Mouse (Mus musculus) neural tube, embryonic 15.5 days (tissue): Measurements from ENCODE around the gene Hdac5. TPM values are rescaled to one million over a fixed set of nuclear protein-coding genes. Genes with fewer than 3 reads are reported as not detected.

Experiments
- ATAC-seq: fragments of 200-750 bp; cut with Nextera tagmentation; 2 replicates; pipeline ENCODE4 v1.8.0; 2017; ENCODE audit warnings: mild to moderate bottlenecking, moderate TSS enrichment, moderate library complexity; ENCODE audit not compliant: low FRiP score
- H3K27ac ChIP-seq: fragments of 300-500 bp; sonication (generic); replicated peaks from 2 replicates; pipeline ENCODE4 v1.5.1; 2015; ENCODE audit warnings: mild to moderate bottlenecking, inconsistent platforms
- H3K27me3 ChIP-seq: fragments of 300-500 bp; sonication (generic); replicated peaks from 2 replicates; pipeline ENCODE4 v1.6.1; 2015; ENCODE audit warnings: inconsistent platforms
- H3K36me3 ChIP-seq: fragments of 300-500 bp; sonication (generic); 2 replicates; pipeline ENCODE4 v1.6.1; 2015; ENCODE audit warnings: inconsistent platforms
- H3K4me1 ChIP-seq: fragments of 300-500 bp; sonication (generic); 2 replicates; pipeline ENCODE4 v1.6.1; 2015; ENCODE audit warnings: inconsistent platforms
- H3K4me2 ChIP-seq: fragments of 300-500 bp; sonication (generic); 2 replicates; pipeline ENCODE4 v1.6.1; 2015; ENCODE audit warnings: inconsistent platforms, mild to moderate bottlenecking, moderate library complexity
- H3K4me3 ChIP-seq: fragments of 300-500 bp; sonication (generic); replicated peaks from 2 replicates; pipeline ENCODE4 v1.5.1; 2015; ENCODE audit warnings: mild to moderate bottlenecking, inconsistent platforms
- H3K9ac ChIP-seq: fragments of 300-500 bp; sonication (generic); replicated peaks from 2 replicates; pipeline ENCODE4 v1.6.1; 2015; ENCODE audit warnings: mild to moderate bottlenecking, inconsistent platforms
- H3K9me3 ChIP-seq: fragments of 300-500 bp; sonication (generic); replicated peaks from 2 replicates; pipeline ENCODE4 v1.6.1; 2016; ENCODE audit warnings: inconsistent platforms
- WGBS: fragments of 180-500 bp; shearing (Covaris S2); methylation state at CpG from one replicate; pipeline ENCODE4 v1.1.7; 2015; ENCODE audit warnings: mixed read lengths; 5-methylcytosine and 5-hydroxymethylcytosine counted together
- polyA plus RNA-seq: library from polyadenylated mRNA; unstranded; fragments of >200 nt; fragmentation: Nextera tagmentation; extraction: Ambion mirVana; gene quantifications from 2 replicates; pipeline ENCODE4 v1.2.1, GENCODE M21; 2015

Gene Hdac5
- 74.0 and 77.4 TPM in 2 replicates for polyA plus RNA-seq

- ATAC-seq, result peak; percentile 89
- no peaks in the 10 kb centered on the region for H3K27me3 ChIP-seq
- no peaks in the 10 kb centered on the region for H3K36me3 ChIP-seq
- H3K9ac ChIP-seq, result peak within 1 kb of the TSS; percentile 87
- H3K4me2 ChIP-seq, result peak within 1 kb of the TSS; percentile 62
- peak within 1 kb of the TSS; percentile 96 for H3K27ac ChIP-seq
- H3K4me3 ChIP-seq, result peak within 1 kb of the TSS; percentile 82
- H3K4me1 ChIP-seq, result peaks cover 45% of the 10 kb centered on the region
- no peaks in the 10 kb centered on the region for H3K9me3 ChIP-seq
- WGBS, result under 1% methylated on average over 39 of the region's 49 CpGs
These were observed at the start of gene Hdac5 for GRCm38 (mm10) chr11:102230006-102230741. Gene Hdac5, minus strand, starts transcription at chr11:102230166.

- Histone ChIP-seq H3K4me3 (no peak overlapping the region), H3K36me3 (no peaks in the 10 kb centered on the region), H3K9ac (no peak overlapping the region), H3K4me2 (no peak overlapping the region), H3K9me3 (no peaks in the 10 kb centered on the region), H3K27me3 (peaks cover 4% of the 10 kb centered on the region; the same call in 1 of the 2 replicates), H3K4me1 (peaks cover 12% of the 10 kb centered on the region), H3K27ac (no peak overlapping the region)
- 95% methylated on average over 3 of the region's 3 CpGs for WGBS
- ATAC-seq, result no peak
These were observed 49.6 kb upstream of the Hdac5 start for GRCm38 (mm10) chr11:102279595-102279994.

GRCm38 (mm10) chr11:102277754-102278153 is 47.8 kb upstream of the Hdac5 start:
- H3K4me3 ChIP-seq, result no peak overlapping the region
- H3K9me3 ChIP-seq, result no peaks in the 10 kb centered on the region
- no peak overlapping the region for H3K9ac ChIP-seq
- H3K27ac ChIP-seq, result no peak overlapping the region
- no peak overlapping the region for H3K4me2 ChIP-seq
- WGBS, result 53% methylated on average over 9 of the region's 12 CpGs
- peaks cover 12% of the 10 kb centered on the region for H3K4me1 ChIP-seq
- ATAC-seq, result no peak
- peaks cover 4% of the 10 kb centered on the region; the same call in 1 of the 2 replicates for H3K27me3 ChIP-seq
- H3K36me3 ChIP-seq, result no peaks in the 10 kb centered on the region

- Histone ChIP-seq H3K4me1 (peaks cover 12% of the 10 kb centered on the region), H3K27ac (peak overlapping the region; percentile 37; the same call in 1 of the 2 replicates), H3K36me3 (no peaks in the 10 kb centered on the region), H3K27me3 (peaks cover 4% of the 10 kb centered on the region; the same call in 1 of the 2 replicates), H3K4me2 (peak overlapping the region; percentile 77), H3K9me3 (no peaks in the 10 kb centered on the region), H3K4me3 (peak overlapping the region; percentile 38), H3K9ac (peak overlapping the region; percentile 59)
- ATAC-seq, result peak; percentile 61
- WGBS, result under 1% methylated on average over 33 of the region's 33 CpGs
These were observed 46.5 kb upstream of the Hdac5 start for GRCm38 (mm10) chr11:102276411-102276915.

- no peak within 1 kb of the TSS for H3K9ac ChIP-seq
- no peaks in the 10 kb centered on the region for H3K9me3 ChIP-seq
- no peak within 1 kb of the TSS for H3K27ac ChIP-seq
- no peak within 1 kb of the TSS for H3K4me3 ChIP-seq
- H3K27me3 ChIP-seq, result no peaks in the 10 kb centered on the region; the same call in 1 of the 2 replicates
- WGBS, result 84% methylated on average over 12 of the region's 12 CpGs
- ATAC-seq, result no peak
- peaks cover 9% of the 10 kb centered on the region for H3K4me1 ChIP-seq
- H3K36me3 ChIP-seq, result no peaks in the 10 kb centered on the region
- peak within 1 kb of the TSS; percentile 27; the same call in 1 of the 2 replicates for H3K4me2 ChIP-seq
These were observed 38.7 kb upstream of the Hdac5 start, which contains the start of gene Asb16 for GRCm38 (mm10) chr11:102268520-102269244. Gene Asb16, plus strand, starts transcription at chr11:102268743.

GRCm38 (mm10) chr11:102267480-102267879 is 37.5 kb upstream of the Hdac5 start:
- Histone ChIP-seq H3K9ac (no peak overlapping the region), H3K27me3 (no peaks in the 10 kb centered on the region; the same call in 1 of the 2 replicates)
- 7% methylated on average over 11 of the region's 11 CpGs for WGBS

GRCm38 (mm10) chr11:102266631-102267355 is 36.8 kb upstream of the Hdac5 start:
- no peak for ATAC-seq
- no peaks in the 10 kb centered on the region; the same call in 1 of the 2 replicates for H3K27me3 ChIP-seq
- H3K36me3 ChIP-seq, result no peaks in the 10 kb centered on the region
- no peaks in the 10 kb centered on the region for H3K9me3 ChIP-seq
- no peak overlapping the region for H3K4me2 ChIP-seq
- 84% methylated on average over 8 of the region's 8 CpGs for WGBS
- H3K9ac ChIP-seq, result no peak overlapping the region
- H3K27ac ChIP-seq, result no peak overlapping the region
- H3K4me3 ChIP-seq, result no peak overlapping the region
- H3K4me1 ChIP-seq, result peaks cover 9% of the 10 kb centered on the region

More at GRCm38 (mm10) chr11:102267480-102267879, 37.5 kb upstream of the Hdac5 start:
- H3K9me3 ChIP-seq, result no peaks in the 10 kb centered on the region
- H3K4me2 ChIP-seq, result peak overlapping the region; percentile 27
- H3K4me1 ChIP-seq, result peaks cover 9% of the 10 kb centered on the region
- H3K4me3 ChIP-seq, result no peak overlapping the region
- H3K36me3 ChIP-seq, result no peaks in the 10 kb centered on the region
- peak; percentile 74; the same call in 1 of the 2 replicates for ATAC-seq
- H3K27ac ChIP-seq, result no peak overlapping the region

GRCm38 (mm10) chr11:102265816-102266215 is 35.9 kb upstream of the Hdac5 start:
- no peak for ATAC-seq
- 72% methylated on average over 14 of the region's 14 CpGs for WGBS

GRCm38 (mm10) chr11:102263211-102263610 is 33.2 kb upstream of the Hdac5 start:
- no peak overlapping the region for H3K27ac ChIP-seq
- no peak overlapping the region for H3K4me3 ChIP-seq
- no peak overlapping the region for H3K4me2 ChIP-seq
- no peaks in the 10 kb centered on the region for H3K9me3 ChIP-seq
- no peak for ATAC-seq
- 92% methylated on average over 7 of the region's 7 CpGs for WGBS
- no peaks in the 10 kb centered on the region for H3K36me3 ChIP-seq
- H3K4me1 ChIP-seq, result peaks cover 13% of the 10 kb centered on the region
- no peaks in the 10 kb centered on the region; the same call in 1 of the 2 replicates for H3K27me3 ChIP-seq
- no peak overlapping the region for H3K9ac ChIP-seq

More at GRCm38 (mm10) chr11:102265816-102266215, 35.9 kb upstream of the Hdac5 start:
- Histone ChIP-seq H3K4me2 (no peak overlapping the region), H3K9me3 (no peaks in the 10 kb centered on the region), H3K27me3 (no peaks in the 10 kb centered on the region; the same call in 1 of the 2 replicates), H3K27ac (no peak overlapping the region), H3K36me3 (no peaks in the 10 kb centered on the region), H3K4me1 (peaks cover 9% of the 10 kb centered on the region), H3K4me3 (no peak overlapping the region), H3K9ac (no peak overlapping the region)

GRCm38 (mm10) chr11:102258521-102258920 is 28.6 kb upstream of the Hdac5 start:
- H3K27me3 ChIP-seq, result no peaks in the 10 kb centered on the region
- no peak overlapping the region for H3K4me2 ChIP-seq
- H3K4me3 ChIP-seq, result no peak overlapping the region
- 93% methylated on average over 3 of the region's 3 CpGs for WGBS
- no peak overlapping the region for H3K27ac ChIP-seq
- H3K4me1 ChIP-seq, result peaks cover 16% of the 10 kb centered on the region; the same call in 1 of the 2 replicates
- ATAC-seq, result no peak
- H3K9me3 ChIP-seq, result no peaks in the 10 kb centered on the region
- no peak overlapping the region for H3K9ac ChIP-seq
- no peaks in the 10 kb centered on the region for H3K36me3 ChIP-seq

- no peaks in the 10 kb centered on the region for H3K36me3 ChIP-seq
- no peak overlapping the region for H3K27ac ChIP-seq
- no peaks in the 10 kb centered on the region for H3K9me3 ChIP-seq
- H3K27me3 ChIP-seq, result no peaks in the 10 kb centered on the region
- 86% methylated on average over 6 of the region's 6 CpGs for WGBS
- H3K4me3 ChIP-seq, result no peak overlapping the region
- no peak for ATAC-seq
- peaks cover 16% of the 10 kb centered on the region; the same call in 1 of the 2 replicates for H3K4me1 ChIP-seq
- no peak overlapping the region; the same call in 1 of the 2 replicates for H3K4me2 ChIP-seq
- H3K9ac ChIP-seq, result 0 out of 2 replicates have a peak overlapping the region, but pooled peaks have one; percentile 5
These were observed 28.1 kb upstream of the Hdac5 start for GRCm38 (mm10) chr11:102258095-102258494.
